Mouse (Mus musculus) heart, postnatal 36 days (tissue): ENCODE measurements around the gene BC048562. TPM values are rescaled to one million over a fixed set of nuclear protein-coding genes. Genes with fewer than 3 reads are reported as not detected.

ENCODE experiments used
- DNase-seq, 2 experiments: peaks; one replicate each; pipeline ENCODE4 v3.0.0; 2021 to 2022
- intact Hi-C: fragments of 180-260 bp; cut with DNase I; formaldehyde crosslinking; loops from one replicate; pipeline ENCODE4 v1.15.1; 2025
- total RNA-seq, 2 experiments: library from RNA; stranded (reverse); gene quantifications; 2 replicates each; pipeline ENCODE4 v1.2.3; 2021

The BC048562 gene
- total RNA-seq, 2 experiments from 2014 or later, result not detected

- no peak for DNase-seq
- intact Hi-C loops, result no loop called here
Observed at GRCm38 (mm10) chr9:108494146-108494825, 58.0 kb downstream of the BC048562 start.

- no peak for DNase-seq
- intact Hi-C loops, result no loop called here
Observed at GRCm38 (mm10) chr9:108494905-108495304, 58.6 kb downstream of the BC048562 start.

Other genes starting within 250 kb of the BC048562 start
- under 1 TPM in 1 of 2 experiments, not detected in 1; 0.03 TPM for gene Bsn, start 246.1 kb upstream of the BC048562 start, total RNA-seq
- gene Dag1, start 172.5 kb upstream of the BC048562 start, total RNA-seq, result 100 to 1,000 TPM; 320 to 353 TPM
- 10 to 100 TPM; 21.3 to 21.5 TPM for gene Nicn1, start 146.1 kb upstream of the BC048562 start, total RNA-seq
- gene Amt, start 139.6 kb upstream of the BC048562 start, total RNA-seq, result 1 to 10 TPM; 4.0 to 5.2 TPM
- gene Rhoa, start 130.4 kb upstream of the BC048562 start, total RNA-seq, result 100 to 1,000 TPM; 237 to 241 TPM
- gene Tcta, start 130.3 kb upstream of the BC048562 start, total RNA-seq, result 10 to 100 TPM; 59.3 to 62.3 TPM
- 100 to 1,000 TPM; 103 to 108 TPM for gene Gpx1, start 97.6 kb upstream of the BC048562 start, total RNA-seq
- 10 to 100 TPM; 69.7 to 74.8 TPM for gene Usp4, start 88.6 kb upstream of the BC048562 start, total RNA-seq
- gene 1700102P08Rik, start 43.7 kb upstream of the BC048562 start, total RNA-seq, result under 1 TPM; 0.49 to 0.83 TPM
- gene Ccdc36, start 8.0 kb upstream of the BC048562 start, total RNA-seq, result not detected
- gene Ccdc71, start 24.0 kb downstream of the BC048562 start, total RNA-seq, result 10 to 100 TPM; 22.9 to 24.1 TPM
- 1 to 10 TPM; 6.8 to 8.9 TPM for gene Klhdc8b, start 25.1 kb downstream of the BC048562 start, total RNA-seq
- gene Lamb2, start 43.3 kb downstream of the BC048562 start, total RNA-seq, result 100 to 1,000 TPM; 344 to 366 TPM
- gene Usp19, start 54.1 kb downstream of the BC048562 start, total RNA-seq, result 100 to 1,000 TPM in 1 of 2 experiments, 10 to 100 TPM in 1; 99.1 to 105 TPM
- gene Qars, start 71.2 kb downstream of the BC048562 start, total RNA-seq, result 10 to 100 TPM; 78.8 to 82.3 TPM
- gene Qrich1, start 80.3 kb downstream of the BC048562 start, total RNA-seq, result 10 to 100 TPM; 60.4 to 60.5 TPM
- 10 to 100 TPM; 48.7 to 52.2 TPM for gene Impdh2, start 123.8 kb downstream of the BC048562 start, total RNA-seq
- gene Ndufaf3, start 131.0 kb downstream of the BC048562 start, total RNA-seq, result 10 to 100 TPM; 69.2 to 76.5 TPM
- 10 to 100 TPM; 21.2 to 24.3 TPM for gene Dalrd3, start 133.4 kb downstream of the BC048562 start, total RNA-seq
- gene Wdr6, start 142.3 kb downstream of the BC048562 start, total RNA-seq, result 10 to 100 TPM; 12.1 to 19.5 TPM
- gene P4htm, start 161.2 kb downstream of the BC048562 start, total RNA-seq, result 10 to 100 TPM; 13.9 to 16.9 TPM
- 10 to 100 TPM; 47.8 to 54.4 TPM for gene Arih2, start 212.9 kb downstream of the BC048562 start, total RNA-seq
- 100 to 1,000 TPM; 221 to 236 TPM for gene Slc25a20, start 225.6 kb downstream of the BC048562 start, total RNA-seq